Mouse (Mus musculus) hindbrain, embryonic 15.5 days (tissue): ENCODE measurements around the gene Tmem8b. TPM values are rescaled to one million over a fixed set of nuclear protein-coding genes. Genes with fewer than 3 reads are reported as not detected.

Experiments
- ATAC-seq: fragments of 200-750 bp; cut with Nextera tagmentation; 2 replicates; pipeline ENCODE4 v1.8.0; 2017; ENCODE audit warnings: low read depth, moderate number of reproducible peaks, moderate TSS enrichment; ENCODE audit not compliant: low FRiP score
- H3K27ac ChIP-seq: fragments of 300-500 bp; sonication (generic); replicated peaks from 2 replicates; pipeline ENCODE4 v1.5.1; 2015; ENCODE audit warnings: mild to moderate bottlenecking, inconsistent platforms
- H3K27me3 ChIP-seq: fragments of 300-500 bp; sonication (generic); 2 replicates; pipeline ENCODE4 v1.6.1; 2015; ENCODE audit warnings: control low read depth, inconsistent platforms
- H3K36me3 ChIP-seq: fragments of 300-500 bp; sonication (generic); 2 replicates; pipeline ENCODE4 v1.6.1; 2015; ENCODE audit warnings: control low read depth, inconsistent platforms
- H3K4me1 ChIP-seq: fragments of 300-500 bp; sonication (generic); replicated peaks from 2 replicates; pipeline ENCODE4 v1.6.1; 2015; ENCODE audit warnings: control low read depth, inconsistent platforms
- H3K4me2 ChIP-seq: fragments of 300-500 bp; sonication (generic); 2 replicates; pipeline ENCODE4 v1.6.1; 2015; ENCODE audit warnings: moderate library complexity, mild to moderate bottlenecking, inconsistent platforms
- H3K4me3 ChIP-seq: fragments of 300-500 bp; sonication (generic); 2 replicates; pipeline ENCODE4 v1.5.1; 2015; ENCODE audit warnings: mild to moderate bottlenecking, inconsistent platforms
- H3K9ac ChIP-seq: fragments of 300-500 bp; sonication (generic); 2 replicates; pipeline ENCODE4 v1.6.1; 2015; ENCODE audit warnings: inconsistent platforms
- H3K9me3 ChIP-seq: fragments of 300-500 bp; sonication (generic); 2 replicates; pipeline ENCODE4 v1.6.1; 2016; ENCODE audit warnings: control low read depth, inconsistent platforms
- WGBS: fragments of 180-500 bp; shearing (Covaris S2); methylation state at CpG from one replicate; pipeline ENCODE4 v1.1.7; 2015; 5-methylcytosine and 5-hydroxymethylcytosine counted together
- polyA plus RNA-seq: library from polyadenylated mRNA; unstranded; fragments of >200 nt; fragmentation: Nextera tagmentation; extraction: Ambion mirVana; gene quantifications from 2 replicates; pipeline ENCODE4 v1.2.1, GENCODE M21; 2015

Gene Tmem8b
- polyA plus RNA-seq, result 14.2 and 15.4 TPM in 2 replicates

DNA sequence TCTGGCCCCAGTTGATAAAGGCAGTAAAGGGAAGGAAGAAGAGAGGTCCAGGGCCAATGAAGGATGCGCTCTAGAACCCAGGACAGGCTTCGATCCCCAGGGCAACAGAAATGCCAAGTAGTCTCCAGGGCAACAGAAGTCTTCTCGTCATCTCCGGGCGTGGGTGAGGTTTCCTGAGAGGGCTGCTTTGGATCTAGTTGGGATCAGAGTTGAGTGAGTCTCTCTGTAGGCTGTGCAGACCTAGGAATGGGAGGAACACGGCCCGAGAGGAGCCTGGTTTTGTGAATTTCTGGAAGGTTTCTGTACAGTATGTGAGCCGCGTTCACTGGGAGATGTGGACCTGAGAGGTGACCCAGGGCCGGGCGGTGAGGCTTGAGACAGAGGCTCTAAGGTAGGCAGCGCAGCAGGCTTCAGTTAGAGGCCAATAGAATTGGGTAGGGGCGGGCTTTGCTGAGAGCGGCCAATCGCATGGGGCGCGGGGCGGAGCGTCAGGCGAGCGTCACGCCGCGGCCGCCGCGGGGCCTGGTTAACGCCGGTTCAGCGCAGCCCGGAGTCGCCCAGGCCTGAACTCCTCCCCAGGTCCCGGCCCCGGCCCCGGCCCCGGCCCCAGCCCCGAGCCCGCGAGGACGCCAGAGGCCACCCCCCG, at the start of gene Tmem8b, which contains the start of gene Fam221b:
Gene Tmem8b (plus strand): TSS at position 190 of the 646 bp plus-strand sequence.
Gene Fam221b (minus strand): TSS at position 364 of the 646 bp plus-strand sequence.
- Histone ChIP-seq H3K27ac (peak within 1 kb of the TSS; percentile 75), H3K9ac (peak within 1 kb of the TSS; percentile 97), H3K9me3 (no peaks in the 10 kb centered on the region), H3K4me3 (peak within 1 kb of the TSS; percentile 93), H3K4me2 (peak within 1 kb of the TSS; percentile 91), H3K4me1 (peaks cover 41% of the 10 kb centered on the region), H3K27me3 (peaks cover 5% of the 10 kb centered on the region), H3K36me3 (peaks cover under 1% of the 10 kb centered on the region; the same call in 1 of the 2 replicates)
- peak; percentile 96 for ATAC-seq
- WGBS, result under 1% methylated on average over 36 of the region's 41 CpGs

DNA sequence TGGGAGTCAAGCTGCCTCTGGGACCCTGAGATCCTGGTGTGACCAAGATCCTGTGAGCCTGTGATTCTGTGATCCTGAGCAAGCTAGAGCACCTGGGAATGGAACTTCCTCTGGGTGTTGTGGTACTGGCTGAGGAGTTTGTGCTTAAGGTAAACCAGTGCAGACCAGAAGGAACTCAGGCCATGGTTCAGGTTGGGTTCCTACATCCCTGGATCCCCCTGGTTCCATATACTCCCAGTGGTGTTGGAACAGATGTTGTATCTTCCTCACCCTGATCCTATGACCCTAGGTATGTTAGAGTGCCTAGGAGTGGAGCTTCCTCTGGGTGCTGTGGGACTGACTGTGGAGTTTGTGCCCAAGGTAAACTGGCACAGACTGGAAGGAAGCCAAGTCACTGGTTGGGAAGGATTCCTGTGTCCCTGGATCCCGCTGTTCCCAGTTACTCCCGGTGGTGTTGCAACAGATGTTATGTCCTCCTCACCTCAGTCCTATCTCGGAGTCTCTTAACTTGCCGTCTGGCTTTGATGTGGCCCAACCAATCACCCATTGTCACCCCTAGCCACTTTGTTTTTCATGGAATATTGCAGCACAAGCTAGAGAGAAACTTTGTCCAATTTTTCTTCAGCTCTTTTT, 48.5 kb upstream of the Tmem8b start:
- no peak overlapping the region for H3K9ac ChIP-seq
- H3K9me3 ChIP-seq, result 0 out of 2 replicates have a peak, but pooled peaks cover 2% of the 10 kb centered on the region
- no peak for ATAC-seq
- no peaks in the 10 kb centered on the region for H3K4me1 ChIP-seq
- H3K4me3 ChIP-seq, result no peak overlapping the region
- H3K36me3 ChIP-seq, result no peaks in the 10 kb centered on the region
- H3K27ac ChIP-seq, result no peak overlapping the region
- WGBS, result 90% methylated on average over 4 of the region's 4 CpGs
- H3K27me3 ChIP-seq, result no peaks in the 10 kb centered on the region
- no peak overlapping the region for H3K4me2 ChIP-seq

DNA sequence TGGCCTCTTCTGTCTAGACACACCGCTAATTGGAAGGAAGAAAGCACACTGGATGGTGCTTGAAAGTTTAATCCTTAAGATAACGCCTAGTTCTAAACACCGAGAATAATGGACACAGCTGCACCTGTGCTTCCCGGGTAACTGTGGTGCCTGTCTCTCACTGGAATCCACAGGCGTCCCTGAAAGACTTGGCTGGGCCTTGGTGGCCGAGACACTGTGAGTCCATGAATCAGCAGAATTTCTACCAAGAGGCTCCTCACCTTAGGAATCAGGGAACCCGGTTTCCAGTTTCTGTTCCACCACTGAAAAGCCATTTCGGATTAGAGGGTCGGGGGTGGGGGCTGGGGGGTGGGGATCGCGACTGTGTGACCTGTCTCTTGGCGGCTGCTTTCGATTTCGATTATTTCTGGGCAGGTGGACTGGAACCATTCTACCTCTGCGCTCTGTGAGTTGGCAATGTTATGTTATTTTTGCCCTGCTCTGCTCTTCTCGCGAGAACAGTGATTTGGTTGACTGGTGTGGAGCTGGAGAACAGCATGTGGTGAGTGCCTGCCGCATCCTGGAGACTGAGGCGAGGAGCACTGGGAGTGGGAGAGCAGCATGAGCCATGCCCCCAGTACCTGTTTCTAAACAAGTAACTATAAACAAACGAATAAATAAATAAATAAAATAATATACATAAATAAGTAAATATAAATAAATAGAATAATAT, 39.5 kb upstream of the Tmem8b start:
- peak overlapping the region; percentile 38 for H3K4me2 ChIP-seq

DNA sequence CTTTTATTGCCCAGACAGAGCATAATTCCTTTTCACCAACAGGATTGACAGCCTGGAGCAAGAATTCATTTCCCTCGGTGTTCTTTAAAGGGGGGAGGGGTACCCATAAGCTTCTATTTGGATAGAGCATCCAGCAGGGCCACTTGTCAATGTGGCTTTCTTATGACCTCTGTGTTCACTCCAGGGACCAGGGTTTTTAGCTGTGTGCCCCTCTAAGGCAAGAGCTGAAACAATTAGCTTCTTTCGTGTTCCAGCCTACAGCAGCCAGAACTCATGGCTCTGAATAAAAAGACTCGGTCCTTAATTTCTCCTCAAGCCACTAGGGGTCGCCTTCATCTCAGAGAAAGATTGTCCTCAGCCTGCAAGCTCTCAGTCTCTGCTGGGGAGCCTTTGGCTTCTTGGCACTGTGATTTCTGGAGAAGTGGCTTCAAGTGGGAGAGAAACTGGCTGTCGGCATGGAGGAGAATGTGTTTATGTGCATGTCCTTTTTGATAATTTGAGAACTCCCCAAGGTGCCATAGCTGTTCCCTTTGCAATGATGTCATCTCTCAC, 38.7 kb upstream of the Tmem8b start:
- Histone ChIP-seq H3K9ac (peak overlapping the region; percentile 26; the same call in 1 of the 2 replicates), H3K27me3 (no peaks in the 10 kb centered on the region), H3K9me3 (0 out of 2 replicates have a peak, but pooled peaks cover 5% of the 10 kb centered on the region), H3K27ac (peak overlapping the region; percentile 84), H3K4me2 (peak overlapping the region; percentile 98), H3K4me1 (peaks cover 49% of the 10 kb centered on the region), H3K36me3 (no peaks in the 10 kb centered on the region), H3K4me3 (no peak overlapping the region)
- ATAC-seq, result peak; percentile 70
- WGBS, result under 1% methylated on average over 5 of the region's 5 CpGs

More for the DNA sequence above, 39.5 kb upstream of the Tmem8b start:
- no peaks in the 10 kb centered on the region for H3K27me3 ChIP-seq
- no peak for ATAC-seq
- H3K36me3 ChIP-seq, result no peaks in the 10 kb centered on the region
- 41% methylated on average over 20 of the region's 20 CpGs for WGBS
- H3K9me3 ChIP-seq, result 0 out of 2 replicates have a peak, but pooled peaks cover 6% of the 10 kb centered on the region
- no peak overlapping the region for H3K27ac ChIP-seq
- H3K4me3 ChIP-seq, result no peak overlapping the region
- H3K9ac ChIP-seq, result no peak overlapping the region
- peaks cover 49% of the 10 kb centered on the region for H3K4me1 ChIP-seq

DNA sequence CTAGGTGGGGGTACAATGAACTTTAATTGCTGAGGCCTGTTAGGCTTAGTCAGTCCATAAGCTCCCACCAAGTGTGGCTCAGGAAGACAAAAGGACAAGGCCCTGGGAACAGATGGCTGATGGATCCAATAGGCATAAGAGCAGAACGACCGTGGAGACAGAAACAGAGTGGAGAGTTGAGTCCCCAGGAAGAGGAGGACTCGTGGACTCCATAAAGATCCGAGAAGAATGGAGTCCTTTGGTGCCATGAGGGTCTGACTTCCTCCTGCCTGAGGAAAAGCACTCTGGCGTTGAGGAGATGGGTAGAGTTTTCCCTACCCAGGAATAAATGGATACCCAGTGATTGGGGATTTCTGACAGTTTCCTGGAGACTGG, 38.1 kb upstream of the Tmem8b start:
- no peaks in the 10 kb centered on the region for H3K36me3 ChIP-seq
- H3K4me2 ChIP-seq, result peak overlapping the region; percentile 98
- peak overlapping the region; percentile 70 for H3K4me3 ChIP-seq
- H3K4me1 ChIP-seq, result peaks cover 49% of the 10 kb centered on the region
- peak; percentile 35; the same call in 1 of the 2 replicates for ATAC-seq
- WGBS, result 12% methylated on average over 5 of the region's 5 CpGs
- H3K27ac ChIP-seq, result peak overlapping the region; percentile 84
- no peaks in the 10 kb centered on the region for H3K27me3 ChIP-seq
- H3K9ac ChIP-seq, result peak overlapping the region; percentile 92
- H3K9me3 ChIP-seq, result no peaks in the 10 kb centered on the region

DNA sequence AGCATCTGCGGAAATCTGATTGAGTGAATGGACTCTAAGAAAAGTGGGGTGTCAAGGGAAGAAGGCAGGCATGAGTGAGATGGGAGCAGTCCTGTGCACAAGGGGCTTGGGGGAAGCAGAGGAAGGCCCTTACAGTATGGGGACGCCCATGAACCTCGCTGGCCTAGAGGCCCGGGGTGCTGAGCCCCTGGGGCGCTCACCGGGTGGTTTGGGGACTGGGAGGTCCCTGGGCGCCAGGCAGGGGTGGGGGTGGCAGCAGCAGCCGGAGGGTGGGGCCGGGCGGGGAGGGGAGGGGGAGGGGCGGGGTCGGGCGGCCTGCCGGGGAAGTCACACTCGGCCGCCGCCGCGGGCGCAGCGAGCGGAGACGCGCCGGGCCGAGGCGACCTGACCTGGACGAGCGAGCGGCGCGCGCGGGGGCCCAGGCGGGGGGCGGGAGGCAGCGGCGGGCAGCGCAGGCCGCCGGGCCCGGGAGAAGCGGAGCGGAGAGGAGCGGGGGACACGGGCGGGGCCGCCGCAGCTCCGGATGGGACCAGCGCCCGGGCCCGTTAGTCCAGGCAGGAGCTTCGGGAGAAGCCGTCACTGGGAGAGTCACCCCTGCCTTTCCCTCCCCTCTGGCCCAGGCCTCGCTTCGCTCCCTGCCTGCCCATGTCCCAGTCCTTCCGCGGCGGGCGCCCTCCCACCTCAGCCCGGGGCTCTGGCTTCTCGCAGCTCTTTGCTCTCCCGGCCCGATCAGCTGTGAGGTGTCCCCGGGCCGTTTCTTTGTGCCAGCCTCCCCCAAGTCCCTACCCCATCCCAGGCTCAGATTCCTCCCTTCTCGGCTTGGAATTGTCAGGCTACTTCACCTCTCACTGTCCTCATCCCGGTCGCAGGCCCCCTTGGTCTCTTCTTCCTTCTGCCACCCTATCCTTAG, 37.5 kb upstream of the Tmem8b start, which contains the start of gene Npr2:
Gene Npr2 (plus strand): TSS at position 890 of the 910 bp plus-strand sequence.
- ATAC-seq, result peak; percentile 45
- under 1% methylated on average over 46 of the region's 70 CpGs for WGBS

DNA sequence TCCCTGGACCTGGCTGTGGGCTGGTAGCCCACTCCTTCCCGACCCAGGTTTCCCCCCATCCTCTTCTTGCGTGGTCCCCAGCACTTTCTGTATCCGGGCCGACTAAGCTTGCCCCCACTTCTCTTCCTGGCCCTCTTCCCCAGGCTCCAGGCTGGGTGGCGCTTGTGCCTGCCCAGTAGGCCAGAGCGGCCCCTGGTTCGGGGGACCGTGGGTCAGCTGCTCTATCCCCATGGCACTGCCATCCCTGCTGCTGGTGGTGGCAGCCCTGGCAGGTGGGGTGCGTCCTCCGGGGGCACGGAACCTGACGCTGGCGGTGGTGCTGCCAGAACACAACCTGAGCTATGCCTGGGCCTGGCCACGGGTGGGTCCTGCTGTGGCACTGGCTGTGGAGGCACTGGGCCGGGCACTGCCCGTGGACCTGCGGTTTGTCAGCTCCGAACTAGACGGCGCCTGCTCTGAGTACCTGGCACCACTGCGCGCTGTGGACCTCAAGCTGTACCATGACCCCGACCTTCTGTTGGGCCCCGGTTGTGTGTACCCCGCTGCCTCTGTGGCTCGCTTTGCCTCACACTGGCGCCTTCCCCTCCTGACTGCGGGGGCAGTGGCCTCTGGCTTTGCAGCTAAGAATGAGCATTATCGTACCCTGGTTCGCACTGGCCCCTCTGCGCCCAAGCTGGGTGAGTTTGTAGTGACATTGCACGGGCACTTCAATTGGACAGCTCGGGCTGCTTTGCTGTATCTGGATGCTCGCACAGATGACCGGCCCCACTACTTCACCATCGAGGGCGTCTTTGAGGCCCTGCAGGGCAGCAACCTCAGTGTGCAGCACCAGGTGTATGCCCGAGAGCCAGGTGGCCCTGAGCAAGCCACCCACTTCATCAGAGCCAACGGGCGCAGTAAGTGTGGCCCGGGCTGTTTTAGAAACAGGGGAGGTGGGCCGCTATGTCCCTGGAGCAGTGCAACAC, 36.5 kb upstream of the Tmem8b start:
- WGBS, result 45% methylated on average over 42 of the region's 42 CpGs
- Histone ChIP-seq H3K9ac (peak overlapping the region; percentile 92), H3K4me2 (peak overlapping the region; percentile 98), H3K27me3 (no peaks in the 10 kb centered on the region), H3K27ac (peak overlapping the region; percentile 84), H3K4me1 (peaks cover 49% of the 10 kb centered on the region), H3K4me3 (peak overlapping the region; percentile 70), H3K36me3 (no peaks in the 10 kb centered on the region), H3K9me3 (no peaks in the 10 kb centered on the region)
- ATAC-seq, result 0 out of 2 replicates have a peak, but pooled peaks have one; percentile 17

More for the DNA sequence above, 37.5 kb upstream of the Tmem8b start, which contains the start of gene Npr2:
- Histone ChIP-seq H3K27ac (peak within 1 kb of the TSS; percentile 84), H3K9me3 (no peaks in the 10 kb centered on the region), H3K27me3 (no peaks in the 10 kb centered on the region), H3K4me1 (peaks cover 49% of the 10 kb centered on the region), H3K9ac (peak within 1 kb of the TSS; percentile 92), H3K4me2 (peak within 1 kb of the TSS; percentile 98), H3K4me3 (peak within 1 kb of the TSS; percentile 70), H3K36me3 (no peaks in the 10 kb centered on the region)

DNA sequence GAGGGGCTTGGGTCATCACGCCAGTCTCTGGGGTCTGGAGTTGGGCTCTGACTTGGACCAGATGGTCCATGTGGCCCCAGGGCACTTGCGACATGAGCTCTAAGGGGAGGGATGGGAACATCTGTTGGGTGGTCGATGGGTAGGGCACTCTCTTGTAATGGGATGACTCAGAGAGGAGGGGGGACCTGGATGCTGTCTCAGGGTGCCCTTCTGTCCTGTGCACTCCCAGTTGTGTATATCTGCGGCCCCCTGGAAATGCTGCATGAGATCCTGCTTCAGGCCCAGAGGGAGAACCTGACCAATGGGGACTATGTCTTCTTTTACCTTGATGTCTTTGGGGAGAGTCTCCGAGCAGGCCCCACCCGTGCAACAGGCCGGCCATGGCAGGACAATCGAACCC, 35.5 kb upstream of the Tmem8b start:
- Histone ChIP-seq H3K27ac (no peak overlapping the region), H3K27me3 (no peaks in the 10 kb centered on the region), H3K4me2 (peak overlapping the region; percentile 98; the same call in 1 of the 2 replicates), H3K36me3 (no peaks in the 10 kb centered on the region), H3K4me1 (peaks cover 49% of the 10 kb centered on the region), H3K9me3 (no peaks in the 10 kb centered on the region), H3K4me3 (no peak overlapping the region), H3K9ac (no peak overlapping the region)
- no peak for ATAC-seq
- 72% methylated on average over 8 of the region's 8 CpGs for WGBS

DNA sequence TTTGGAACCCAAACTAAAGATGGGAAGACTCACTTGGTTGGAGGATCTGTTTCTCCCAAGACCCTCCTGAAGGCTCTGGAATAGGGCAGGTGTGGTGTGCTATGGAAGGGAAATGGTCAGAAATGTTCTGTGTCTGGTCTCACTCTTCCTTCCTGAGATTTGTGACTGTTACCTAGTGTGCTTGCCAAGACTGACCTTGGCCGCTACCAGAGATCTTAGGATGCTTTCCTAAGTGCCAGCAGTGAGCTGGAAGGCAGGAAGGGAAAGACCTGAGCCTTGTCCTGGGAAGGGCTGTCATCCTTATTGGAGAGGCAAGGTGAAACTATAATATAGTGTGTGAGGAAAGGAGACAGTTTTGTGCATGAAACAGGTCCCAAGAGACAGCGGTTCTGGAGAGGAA, 35.0 kb upstream of the Tmem8b start:
- 95% methylated on average over 2 of the region's 2 CpGs for WGBS
- no peak overlapping the region for H3K27ac ChIP-seq
- H3K36me3 ChIP-seq, result no peaks in the 10 kb centered on the region
- H3K9ac ChIP-seq, result no peak overlapping the region
- ATAC-seq, result no peak
- peaks cover 49% of the 10 kb centered on the region for H3K4me1 ChIP-seq
- H3K4me2 ChIP-seq, result peak overlapping the region; percentile 98
- H3K9me3 ChIP-seq, result no peaks in the 10 kb centered on the region
- H3K4me3 ChIP-seq, result no peak overlapping the region
- H3K27me3 ChIP-seq, result no peaks in the 10 kb centered on the region
